Mouse (Mus musculus) CH12.LX (cell line): Measurements from ENCODE around the gene Pnpla2. TPM values are rescaled to one million over a fixed set of nuclear protein-coding genes. Genes with fewer than 3 reads are reported as not detected.

Source experiments
- DNase-seq: peaks from one replicate; pipeline ENCODE4 v3.0.0-alpha.2; 2013; ENCODE audit errors: extremely low read depth
- H3K27ac ChIP-seq: 2 replicates; pipeline ENCODE4 v1.5.1; 2012; ENCODE audit warnings: low read depth, mild to moderate bottlenecking, control low read depth, moderate library complexity; ENCODE audit not compliant: insufficient read depth
- H3K27me3 ChIP-seq: replicated peaks from 2 replicates; pipeline ENCODE3; 2012; ENCODE audit warnings: inconsistent platforms
- H3K36me3 ChIP-seq, 2 experiments: replicated peaks in 1 of 2; 2 replicates each; pipeline versions ENCODE3 to v1.6.1; 2012; ENCODE audit warnings: inconsistent platforms in 1 of 2, low read length in 1 of 2, mild to moderate bottlenecking in 1 of 2, mixed read lengths in 1 of 2, moderate library complexity in 1 of 2; ENCODE audit not compliant: control insufficient read depth in 1 of 2, insufficient read depth in 1 of 2
- H3K4me1 ChIP-seq, 2 experiments: 2 replicates each; pipeline ENCODE4 v1.6.1; 2012; ENCODE audit warnings: inconsistent platforms in 1 of 2, moderate library complexity in 1 of 2; ENCODE audit not compliant: insufficient read depth in 2 of 2, control insufficient read depth in 1 of 2
- H3K4me2 ChIP-seq: 2 replicates; pipeline ENCODE4 v1.6.1; 2012; ENCODE audit warnings: low read depth, mild to moderate bottlenecking, control low read depth; ENCODE audit not compliant: poor library complexity, insufficient read depth, severe bottlenecking
- H3K4me3 ChIP-seq, 3 experiments: fragments of 150-350 bp in 1 of 3; sonication (generic) in 1 of 3; replicated peaks in 1 of 3; 2 replicates each; pipeline versions ENCODE3 to v1.5.1; 2011 to 2012; ENCODE audit warnings: low read depth in 2 of 3, low read length in 2 of 3, mild to moderate bottlenecking in 2 of 3, moderate library complexity in 2 of 3, control low read depth in 1 of 3, improper control_type of control experiment in 1 of 3, inconsistent platforms in 1 of 3, mixed read lengths in 1 of 3; ENCODE audit not compliant: poor library complexity in 1 of 3
- H3K79me2 ChIP-seq: replicated peaks from 2 replicates; pipeline ENCODE4 v1.6.1; 2012; ENCODE audit warnings: mild to moderate bottlenecking, moderate library complexity; ENCODE audit not compliant: control insufficient read depth, poor library complexity, insufficient read depth, severe bottlenecking; ENCODE audit errors: extremely low read depth
- H3K9ac ChIP-seq: 2 replicates; pipeline ENCODE4 v1.6.1; 2012; ENCODE audit warnings: low read depth, mild to moderate bottlenecking, control low read depth, moderate library complexity; ENCODE audit not compliant: insufficient read depth
- H3K9me3 ChIP-seq: replicated peaks from 2 replicates; pipeline ENCODE3; 2012; ENCODE audit warnings: low read length, inconsistent platforms, mixed read lengths
- BHLHE40 ChIP-seq: IDR thresholded peaks from 2 replicates; pipeline ENCODE4 v1.6.1; 2011; ENCODE audit warnings: mild to moderate bottlenecking, low read depth, low read length, improper control_type of control experiment
- CHD1 ChIP-seq: IDR thresholded peaks from 2 replicates; pipeline ENCODE4 v1.6.1; 2012; ENCODE audit warnings: low read depth, low read length, improper control_type of control experiment, inconsistent platforms
- CTCF ChIP-seq, 2 experiments: IDR thresholded peaks in 1 of 2; conservative IDR thresholded peaks in 1 of 2; 2 replicates each; pipeline ENCODE4 v1.5.1; 2011 to 2012; ENCODE audit warnings: low read depth in 2 of 2, low read length in 2 of 2, improper control_type of control experiment in 1 of 2, inconsistent platforms in 1 of 2, mild to moderate bottlenecking in 1 of 2, moderate library complexity in 1 of 2
- E2F4 ChIP-seq: IDR thresholded peaks from 2 replicates; pipeline ENCODE4 v1.6.1; 2011; ENCODE audit warnings: low read depth, low read length, improper control_type of control experiment; ENCODE audit not compliant: insufficient replicate concordance
- ELF1 ChIP-seq: IDR thresholded peaks from 2 replicates; pipeline ENCODE4 v1.6.1; 2014; ENCODE audit warnings: low read depth, mild to moderate bottlenecking, inconsistent platforms, low read length, improper control_type of control experiment
- EP300 ChIP-seq: IDR thresholded peaks from 2 replicates; pipeline ENCODE4 v1.6.1; 2011; ENCODE audit warnings: low read length, improper control_type of control experiment
- ETS1 ChIP-seq: conservative IDR thresholded peaks from 2 replicates; pipeline ENCODE4 v1.6.1; 2012; ENCODE audit warnings: low read depth, mild to moderate bottlenecking, inconsistent platforms, low read length, improper control_type of control experiment, moderate library complexity
- HCFC1 ChIP-seq: IDR thresholded peaks from 2 replicates; pipeline ENCODE4 v1.6.1; 2012; ENCODE audit warnings: low read depth, mild to moderate bottlenecking, inconsistent platforms, low read length, improper control_type of control experiment
- JUND ChIP-seq: conservative IDR thresholded peaks from 2 replicates; pipeline ENCODE4 v1.6.1; 2011; ENCODE audit warnings: low read depth, low read length, improper control_type of control experiment
- MEF2A ChIP-seq: IDR thresholded peaks from 2 replicates; pipeline ENCODE4 v1.6.1; 2014; ENCODE audit warnings: low read depth, mild to moderate bottlenecking, inconsistent platforms, low read length, improper control_type of control experiment, borderline replicate concordance
- MYC ChIP-seq: IDR thresholded peaks from 2 replicates; pipeline ENCODE4 v1.6.1; 2011; ENCODE audit warnings: low read depth, mild to moderate bottlenecking, improper control_type of control experiment, low read length
- POLR2A ChIP-seq: IDR thresholded peaks from 2 replicates; pipeline ENCODE4 v1.6.1; 2011; ENCODE audit warnings: low read depth, mild to moderate bottlenecking, improper control_type of control experiment, low read length
- RAD21 ChIP-seq: IDR thresholded peaks from 2 replicates; pipeline ENCODE4 v1.6.1; 2011; ENCODE audit warnings: low read depth, mild to moderate bottlenecking, low read length, improper control_type of control experiment, moderate library complexity
- SIN3A ChIP-seq: IDR thresholded peaks from 2 replicates; pipeline ENCODE4 v1.6.1; 2012; ENCODE audit warnings: low read length, improper control_type of control experiment, inconsistent platforms
- SMC3 ChIP-seq: IDR thresholded peaks from 2 replicates; pipeline ENCODE4 v1.6.1; 2011; ENCODE audit warnings: low read depth, low read length, improper control_type of control experiment
- UBTF ChIP-seq: IDR thresholded peaks from 2 replicates; pipeline ENCODE4 v1.6.1; 2012; ENCODE audit warnings: low read depth, mild to moderate bottlenecking, inconsistent platforms, low read length, improper control_type of control experiment, moderate library complexity
- ZMIZ1 ChIP-seq: IDR thresholded peaks from 2 replicates; pipeline ENCODE4 v1.6.1; 2012; ENCODE audit warnings: low read depth, mild to moderate bottlenecking, inconsistent platforms, low read length, improper control_type of control experiment
- ZNF384 ChIP-seq: IDR thresholded peaks from 2 replicates; pipeline ENCODE4 v1.6.1; 2012; ENCODE audit warnings: low read depth, low read length, improper control_type of control experiment, inconsistent platforms
- dilution Hi-C: fragments of 300-500 bp; cut with MboI; formaldehyde crosslinking; loops from 2 replicates; pipeline ENCODE4 v1.14.3; 2020; ENCODE audit warnings: low sequenced_read_pairs; ENCODE audit not compliant: extremely low pct_unique_long_range_greater_than_20kb, extremely low pct_ligation_motif_present
- in situ Hi-C: fragments of 300-500 bp; cut with MboI; formaldehyde crosslinking; loops from 3 replicates; pipeline ENCODE4 v1.14.3; 2019; ENCODE audit warnings: low sequenced_read_pairs, low pct_ligation_motif_present, low pct_unique_long_range_greater_than_20kb, mixed read lengths
- polyA plus RNA-seq: library from polyadenylated mRNA; unstranded; fragments of >175 nt; gene quantifications from 2 replicates; pipeline ENCODE4 v1.2.1, GENCODE M21; 2012; ENCODE audit warnings: low read depth; ENCODE audit not compliant: insufficient read length
- total RNA-seq, 2 experiments: library from RNA; depleted of rRNA; stranded (reverse); fragments of 300-350 nt in 1 of 2; fragments of >200 nt in 1 of 2; gene quantifications; 2 replicates each; pipeline ENCODE4 v1.2.3; 2012 to 2014

The Pnpla2 gene
- total and polyA plus RNA-seq, 3 experiments: 2.8 to 29.6 (median 11.7) TPM

- DNase-seq: no peak
- Histone ChIP-seq H3K36me3 (peaks cover 0 to 52% of the 10 kb centered on the region in 2 experiments), H3K4me2 (no peak overlapping the region), H3K4me3 (no peak overlapping the region), H3K4me1 (peaks cover 20 to 44% of the 10 kb centered on the region in 2 experiments), H3K9ac (no peak overlapping the region), H3K79me2 (no peaks in the 10 kb centered on the region), H3K9me3 (no peaks in the 10 kb centered on the region), H3K27ac (no peak overlapping the region), H3K27me3 (no peaks in the 10 kb centered on the region)
- dilution Hi-C loops: no loop called here
- TF ChIP-seq SMC3 (no peak), CTCF (conservative IDR thresholded peaks at IDR 0.05 in 1 of 2, IDR thresholded peaks at IDR 0.05 in 1 of 2; ENCODE audit: low read depth in 2 of 2, low read length in 2 of 2) (no peak), MEF2A (no peak), EP300 (no peak), MYC (no peak)
- in situ Hi-C loops: no loop called here
These were observed 30.2 kb downstream of the Pnpla2 start for GRCm38 (mm10) chr7:141485186-141485585.

GRCm38 (mm10) chr7:141485606-141486005 lies 30.6 kb downstream of the Pnpla2 start:
- Histone ChIP-seq H3K36me3 (peaks cover 0 to 55% of the 10 kb centered on the region in 2 experiments), H3K27ac (no peak overlapping the region), H3K27me3 (no peaks in the 10 kb centered on the region), H3K9me3 (no peaks in the 10 kb centered on the region), H3K4me2 (no peak overlapping the region), H3K4me3 (no peak overlapping the region), H3K9ac (no peak overlapping the region), H3K79me2 (no peaks in the 10 kb centered on the region), H3K4me1 (peaks cover 20 to 40% of the 10 kb centered on the region in 2 experiments)
- dilution Hi-C loops (no loop called here), in situ Hi-C loops (no loop called here)
- TF ChIP-seq EP300: no peak
- TF ChIP-seq ZMIZ1: no peak
- no peak for TF ChIP-seq ZNF384
- no peak for TF ChIP-seq CTCF (conservative IDR thresholded peaks at IDR 0.05 in 1 of 2, IDR thresholded peaks at IDR 0.05 in 1 of 2; ENCODE audit: low read depth in 2 of 2, low read length in 2 of 2)
- no peak for TF ChIP-seq JUND
- no peak for TF ChIP-seq ETS1
- TF ChIP-seq SIN3A: no peak
- TF ChIP-seq UBTF: no peak
- TF ChIP-seq BHLHE40: no peak
- no peak for TF ChIP-seq POLR2A
- TF ChIP-seq MYC: no peak
- no peak for TF ChIP-seq RAD21
- DNase-seq: no peak

- Histone ChIP-seq H3K27ac (no peak overlapping the region), H3K79me2 (no peaks in the 10 kb centered on the region), H3K9me3 (no peaks in the 10 kb centered on the region), H3K4me1 (peaks cover 17 to 34% of the 10 kb centered on the region in 2 experiments), H3K36me3 (peaks cover 0 to 61% of the 10 kb centered on the region in 2 experiments), H3K27me3 (no peaks in the 10 kb centered on the region), H3K4me3 (no peak overlapping the region), H3K9ac (no peak overlapping the region), H3K4me2 (no peak overlapping the region)
- TF ChIP-seq RAD21 (no peak), CHD1 (no peak), JUND (no peak), MYC (no peak), E2F4 (no peak), SMC3 (no peak), BHLHE40 (no peak), MEF2A (no peak), HCFC1 (no peak), ELF1 (no peak)
- dilution Hi-C loops: no loop called here
- no peak for DNase-seq
- in situ Hi-C loops: no loop called here
These were observed 31.2 kb downstream of the Pnpla2 start for GRCm38 (mm10) chr7:141486239-141486638.
